Mouse (Mus musculus) G1E (cell line): ENCODE results near the gene Rinl.

ENCODE experiments used
- CTCF ChIP-seq: IDR thresholded peaks from 2 replicates; pipeline ENCODE4 v1.5.1; 2012; ENCODE audit warnings: low read depth, low read length, inconsistent platforms, mixed read lengths
- GATA1 ChIP-seq: IDR thresholded peaks from 2 replicates; pipeline ENCODE4 v1.6.1; 2012; ENCODE audit warnings: borderline replicate concordance, low read length, inconsistent platforms, mixed read lengths
- GATA2 ChIP-seq: IDR thresholded peaks from 2 replicates; pipeline ENCODE4 v1.6.1; 2012; ENCODE audit warnings: low read depth, low read length, inconsistent platforms, borderline replicate concordance
- TAL1 ChIP-seq: conservative IDR thresholded peaks from 2 replicates; pipeline ENCODE4 v1.6.1; 2012; ENCODE audit warnings: low read depth, low read length, inconsistent platforms, mixed read lengths

DNA sequence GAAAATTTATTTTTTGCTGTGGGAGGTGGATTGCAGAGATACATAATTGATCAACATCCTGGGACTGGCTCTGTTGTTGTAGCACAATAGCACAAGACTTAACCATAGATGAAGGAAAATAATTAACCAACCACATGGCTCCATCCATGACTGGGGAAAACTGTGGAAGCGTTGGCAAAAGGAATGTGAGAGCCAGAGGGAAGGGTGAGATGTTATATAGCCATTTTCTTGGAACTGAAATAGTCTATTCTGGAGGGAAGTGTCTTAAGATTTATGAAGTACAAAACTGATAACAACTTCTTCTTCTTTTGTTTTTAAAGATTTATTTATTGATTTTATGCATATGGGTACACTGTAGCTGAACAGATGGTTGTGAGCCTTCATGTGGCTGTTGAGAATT lies 58.5 kb downstream of the Rinl start:
- no peak for TF ChIP-seq CTCF
- TF ChIP-seq GATA2: no peak
- no peak for TF ChIP-seq TAL1
- no peak for TF ChIP-seq GATA1
